Mouse (Mus musculus): Measurements from ENCODE around the gene Slc1a3.

Slc1a3 gene

DNA sequence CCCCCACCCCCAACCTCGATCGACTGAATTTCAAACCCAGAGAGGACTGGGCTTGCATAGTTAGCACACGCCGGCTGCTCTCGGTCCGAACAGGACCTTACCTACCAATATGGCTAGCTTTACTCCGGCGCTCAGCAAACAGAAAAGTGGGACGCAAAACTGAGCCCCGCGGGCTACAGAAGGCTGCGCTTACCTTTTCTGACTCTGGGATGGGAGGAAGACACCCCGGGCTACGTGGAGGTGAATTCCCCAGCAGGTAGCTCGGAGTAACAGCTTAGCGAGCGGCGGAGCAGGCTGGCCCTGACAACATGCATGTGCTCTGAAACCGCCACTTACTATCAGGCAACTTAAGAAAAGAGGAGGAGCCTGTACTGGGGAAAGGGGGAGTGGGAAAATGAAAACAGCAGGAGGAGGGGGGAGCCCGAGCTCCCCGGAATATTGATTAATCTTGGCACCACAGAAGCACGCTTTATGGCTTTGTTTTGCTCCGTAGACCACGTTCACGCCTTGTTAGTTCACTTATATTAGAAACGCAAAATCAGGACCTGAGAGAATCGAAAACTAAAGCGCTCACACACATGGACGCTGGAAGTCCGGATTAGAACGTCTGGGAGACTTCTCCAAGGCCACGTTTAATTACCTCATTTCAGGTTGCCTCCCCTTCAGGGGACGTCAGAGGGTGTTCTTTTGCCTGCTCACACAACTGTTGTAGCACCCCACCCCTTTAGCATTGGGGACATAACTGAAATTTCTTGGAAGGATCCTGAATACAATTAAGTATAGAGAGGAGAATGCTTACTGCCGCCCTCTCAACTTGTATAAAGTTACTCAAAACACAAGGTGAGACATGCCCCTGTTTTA is at the start of gene Slc1a3:
Slc1a3 (minus strand) TSS at position 619 of the 861 bp plus-strand sequence.
- peak; percentile 58 for DNase-seq

GRCm38 (mm10) chr15:8759026-8759425 is 48.5 kb upstream of the Slc1a3 start:
- DNase-seq = no peak

- no peak for DNase-seq
Observed at GRCm38 (mm10) chr15:8756441-8756840, 45.9 kb upstream of the Slc1a3 start.

DNA sequence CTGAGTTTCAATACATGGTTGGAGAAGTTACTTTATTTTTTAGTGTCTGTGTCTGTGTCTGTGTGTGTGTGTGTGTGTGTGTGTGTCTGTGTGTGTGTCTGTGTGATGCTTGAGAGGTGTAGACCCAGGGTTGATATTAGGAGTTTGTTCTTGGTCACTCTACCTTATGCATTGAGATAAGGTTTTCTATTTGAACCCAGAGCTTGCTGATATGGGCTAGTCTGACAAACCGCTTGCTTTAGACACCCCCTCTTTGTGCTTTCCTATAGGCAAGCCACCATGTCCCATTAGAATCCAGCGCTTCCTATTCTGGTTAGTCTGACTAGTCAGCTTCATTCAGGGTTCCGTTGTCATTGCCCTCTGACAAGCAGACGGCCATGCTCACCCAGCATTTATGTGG is 39.2 kb upstream of the Slc1a3 start:
- no peak for DNase-seq

- DNase-seq = no peak
Observed at GRCm38 (mm10) chr15:8748771-8749170, 38.2 kb upstream of the Slc1a3 start.

- DNase-seq = no peak
Observed at GRCm38 (mm10) chr15:8741593-8741992, 31.0 kb upstream of the Slc1a3 start.

- no peak for DNase-seq
Observed at GRCm38 (mm10) chr15:8740724-8741123, 30.2 kb upstream of the Slc1a3 start.

- no peak for DNase-seq
Observed at GRCm38 (mm10) chr15:8738156-8738555, 27.6 kb upstream of the Slc1a3 start.

DNA sequence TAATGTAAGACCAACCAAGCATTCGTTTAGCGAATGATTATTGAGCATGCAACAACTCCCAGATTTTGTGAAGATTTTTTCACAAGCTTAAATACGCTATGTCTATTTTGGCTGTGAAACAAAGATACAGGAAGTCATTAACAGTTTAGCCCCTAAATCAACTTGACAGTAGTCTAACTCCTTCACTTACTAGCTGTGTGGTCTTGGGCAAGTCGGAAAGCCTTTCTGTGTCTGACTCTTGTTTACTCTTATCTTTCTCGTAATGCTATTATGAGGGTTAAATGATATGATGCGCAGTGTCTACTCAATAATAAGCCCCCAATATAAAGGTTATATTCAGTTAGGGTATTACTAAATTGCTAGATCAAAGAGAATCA is 23.8 kb upstream of the Slc1a3 start:
- no peak for DNase-seq

- DNase-seq = no peak
Observed at GRCm38 (mm10) chr15:8733669-8734362, 23.3 kb upstream of the Slc1a3 start.

GRCm38 (mm10) chr15:8728861-8729260 is 18.3 kb upstream of the Slc1a3 start:
- DNase-seq = no peak

GRCm38 (mm10) chr15:8722386-8723100 is 12.0 kb upstream of the Slc1a3 start:
- peak; percentile 43 for DNase-seq

GRCm38 (mm10) chr15:8721746-8722145 is 11.2 kb upstream of the Slc1a3 start:
- DNase-seq = no peak

GRCm38 (mm10) chr15:8721005-8721404 is 10.4 kb upstream of the Slc1a3 start:
- DNase-seq = no peak

DNA sequence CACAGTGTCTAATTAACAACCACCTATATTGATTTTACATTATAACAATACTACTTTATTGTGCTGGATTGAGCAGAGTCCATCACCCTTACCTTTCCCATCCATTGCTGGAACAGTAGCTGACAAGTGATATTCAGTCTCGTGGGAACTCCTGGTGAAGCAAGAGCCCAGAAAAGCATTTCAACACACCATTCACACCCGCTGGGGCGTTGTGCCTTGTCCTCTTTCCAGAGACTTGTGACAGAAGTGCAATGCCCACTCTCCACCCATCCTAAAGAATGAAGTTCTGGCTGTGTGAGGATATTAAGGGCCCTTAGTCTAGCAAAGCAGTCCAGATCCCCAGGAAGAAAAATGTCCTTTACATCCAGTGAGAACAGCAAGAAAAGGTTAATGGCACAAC is 7.9 kb upstream of the Slc1a3 start:
- peak; percentile 17 for DNase-seq

DNA sequence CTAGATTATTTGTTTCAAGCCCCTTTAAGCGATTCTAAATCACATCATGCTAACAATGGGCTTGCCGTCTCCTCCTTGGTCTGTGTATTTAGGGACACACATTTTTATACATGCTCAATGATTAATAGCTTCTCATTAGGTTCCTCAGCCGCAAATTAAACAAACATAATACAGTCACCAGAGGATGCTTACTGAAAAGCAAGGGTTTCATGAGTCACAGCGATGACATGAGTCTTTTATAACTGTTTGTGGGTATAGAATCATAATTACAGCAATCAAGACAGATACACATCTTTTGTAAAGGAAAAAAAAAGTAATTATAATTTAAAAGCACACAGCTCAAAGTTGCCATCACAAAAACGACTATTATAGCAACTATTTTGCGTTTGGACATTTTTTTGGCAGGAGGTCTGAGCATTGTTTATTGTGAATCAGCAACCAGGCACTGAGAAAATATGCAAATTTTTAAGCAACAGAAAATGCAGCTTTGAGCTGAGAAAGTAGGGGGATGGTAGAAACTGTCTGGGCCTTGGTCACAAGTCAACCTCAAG is 6.5 kb upstream of the Slc1a3 start:
- DNase-seq = no peak

GRCm38 (mm10) chr15:8716330-8716964 is 5.9 kb upstream of the Slc1a3 start:
- no peak for DNase-seq

DNA sequence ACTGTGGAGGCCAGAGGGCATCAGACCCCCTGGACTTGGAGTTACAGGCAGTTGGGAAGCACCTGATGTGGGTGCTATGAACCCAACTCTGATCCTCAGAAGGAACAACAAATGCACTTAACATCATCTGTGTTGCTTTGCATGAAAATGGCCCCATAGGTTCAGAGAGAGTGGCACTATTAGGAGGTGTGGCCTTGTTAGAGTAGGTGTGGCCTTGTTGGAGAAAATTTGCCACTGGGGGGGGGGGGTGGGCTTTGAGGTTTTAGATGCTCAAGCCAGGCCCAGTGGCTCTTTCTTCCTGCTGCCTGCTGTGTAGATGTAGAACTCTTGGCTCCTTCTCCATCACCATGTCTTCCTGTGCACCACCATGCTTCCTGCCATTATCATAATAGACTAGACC is 5.1 kb upstream of the Slc1a3 start:
- DNase-seq = no peak

GRCm38 (mm10) chr15:8712433-8712984 is 1.9 kb upstream of the Slc1a3 start:
- DNase-seq = no peak

GRCm38 (mm10) chr15:8711630-8712310 is 1.2 kb upstream of the Slc1a3 start:
- peak; percentile 66 for DNase-seq

DNA sequence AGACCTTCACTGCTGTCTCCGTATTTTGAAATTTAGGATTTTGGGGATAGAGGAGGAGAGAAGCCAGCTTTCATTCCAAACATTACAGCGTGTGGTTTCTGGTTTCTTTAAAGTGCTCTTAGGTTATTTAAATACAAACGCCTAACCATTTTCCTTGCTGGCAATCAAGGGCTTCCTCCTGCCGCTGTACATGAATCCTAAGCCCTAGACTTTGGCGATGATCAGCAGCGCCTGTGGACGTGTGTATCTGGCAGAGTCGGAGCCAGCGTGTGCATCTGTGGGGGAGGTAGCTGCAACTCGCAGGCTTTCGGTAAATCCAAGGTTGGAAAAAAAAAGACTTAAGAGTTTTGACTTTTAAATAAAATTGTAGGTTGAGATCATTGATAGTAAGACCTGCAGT is 986 bp downstream of the Slc1a3 start:
- DNase-seq = no peak

DNA sequence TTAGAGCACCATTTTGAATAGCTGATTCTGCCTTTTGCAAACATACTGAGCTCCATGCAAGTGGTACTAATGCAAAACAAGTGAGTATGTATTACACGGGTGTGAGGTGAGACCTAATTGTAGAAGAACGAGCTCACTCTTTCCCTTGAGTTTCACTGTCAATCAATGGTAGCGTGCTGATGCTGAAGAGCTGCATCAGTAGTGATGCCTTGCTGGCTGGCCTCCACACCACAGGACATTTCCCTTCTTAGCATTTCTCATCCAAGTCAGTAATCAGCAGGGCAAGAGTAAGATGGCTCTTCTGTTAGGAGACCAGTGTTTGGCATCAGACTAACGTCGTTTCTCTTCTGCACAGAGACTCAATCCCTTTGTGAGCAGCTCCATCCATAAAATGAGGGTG is 4.0 kb downstream of the Slc1a3 start:
- DNase-seq = no peak
